Mouse (Mus musculus) E14TG2a.4 (cell line): Measurements from ENCODE around the gene Fbh1.

ENCODE experiments used
- CTCF ChIP-seq: conservative IDR thresholded peaks from 2 replicates; pipeline ENCODE4 v1.5.1; 2014; ENCODE audit warnings: low read length
- NANOG ChIP-seq: IDR thresholded peaks from 2 replicates; pipeline ENCODE4 v1.6.1; 2014; ENCODE audit warnings: borderline replicate concordance, low read length, mixed read lengths
- POU5F1 ChIP-seq: IDR thresholded peaks from 2 replicates; pipeline ENCODE4 v1.6.1; 2014; ENCODE audit warnings: low read length, borderline replicate concordance

DNA sequence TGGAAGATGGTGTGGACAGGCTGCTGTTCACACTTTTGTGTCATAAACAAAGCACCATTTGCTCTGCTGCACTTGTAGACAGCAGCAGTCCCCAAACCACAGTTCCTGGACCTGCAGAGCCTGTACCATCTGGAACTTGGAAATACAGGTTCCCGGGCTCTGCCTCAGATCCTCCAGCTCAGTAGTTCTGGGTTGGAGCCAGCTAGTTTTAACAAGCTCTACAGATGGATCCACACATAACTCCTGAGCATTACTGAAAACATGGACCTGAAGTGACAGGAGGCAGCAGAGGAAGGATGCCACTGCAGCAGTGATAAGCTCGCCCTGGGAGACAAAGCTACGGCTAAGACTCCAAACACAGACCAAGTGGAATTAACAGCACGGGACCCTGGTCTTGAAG, 62.8 kb downstream of the Fbh1 start:
- TF ChIP-seq CTCF (no peak), POU5F1 (no peak), NANOG (no peak)
